Mouse (Mus musculus) spleen, postnatal 4 days (tissue): ENCODE results near the gene Slc35c1.
"Not testable (repeated sequence)": the region's sequence is repeated elsewhere in the genome, so short reads cannot be mapped to it uniquely, and the experiment has no call there.

ENCODE experiments used
- DNase-seq, 2 experiments: peaks; one replicate each; pipeline ENCODE4 v3.0.0; 2022; ENCODE audit warnings: low spot score in 2 of 2

Slc35c1 gene

DNA sequence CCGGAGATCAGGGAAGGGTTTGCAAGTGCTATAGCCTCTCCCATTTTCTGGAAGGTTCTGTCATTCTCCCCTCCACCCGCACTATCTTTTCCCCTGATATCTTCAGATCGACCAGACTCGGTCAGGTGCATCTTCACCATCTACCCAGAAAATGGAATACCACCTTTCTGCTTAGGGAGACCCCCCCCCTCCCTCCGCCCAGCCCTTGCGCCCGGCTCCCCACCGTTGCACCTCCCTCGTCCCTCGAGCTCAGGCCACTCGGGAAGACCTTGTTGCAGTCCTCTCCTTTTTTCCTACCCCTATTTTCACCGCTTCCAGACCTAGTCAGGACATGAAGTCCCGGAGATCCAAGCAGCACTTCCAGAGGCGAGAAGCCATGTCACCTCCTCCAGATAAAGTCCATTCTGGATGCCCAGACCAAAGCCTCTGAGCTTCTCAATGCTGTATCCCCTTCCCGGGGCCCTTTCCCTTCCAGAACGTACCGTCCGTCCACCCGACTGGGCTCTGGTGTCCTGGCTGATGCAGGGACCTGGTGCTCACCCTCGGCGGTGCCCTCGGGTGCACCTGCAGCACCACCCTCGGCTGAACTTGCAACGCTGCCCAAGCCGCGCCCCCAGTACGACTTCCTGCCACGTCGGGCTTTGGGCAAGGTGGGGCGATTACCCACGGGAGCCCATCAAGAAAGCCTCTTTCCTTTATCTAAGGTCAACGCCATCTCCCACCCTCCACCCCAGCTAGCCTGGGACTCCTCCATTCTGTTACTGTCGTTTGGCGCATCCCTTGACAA lies at the start of gene Slc35c1:
TSS of gene Slc35c1 (minus strand) at position 618 of the 787 bp plus-strand sequence.
- DNase-seq: peak; percentile 56 to 81

DNA sequence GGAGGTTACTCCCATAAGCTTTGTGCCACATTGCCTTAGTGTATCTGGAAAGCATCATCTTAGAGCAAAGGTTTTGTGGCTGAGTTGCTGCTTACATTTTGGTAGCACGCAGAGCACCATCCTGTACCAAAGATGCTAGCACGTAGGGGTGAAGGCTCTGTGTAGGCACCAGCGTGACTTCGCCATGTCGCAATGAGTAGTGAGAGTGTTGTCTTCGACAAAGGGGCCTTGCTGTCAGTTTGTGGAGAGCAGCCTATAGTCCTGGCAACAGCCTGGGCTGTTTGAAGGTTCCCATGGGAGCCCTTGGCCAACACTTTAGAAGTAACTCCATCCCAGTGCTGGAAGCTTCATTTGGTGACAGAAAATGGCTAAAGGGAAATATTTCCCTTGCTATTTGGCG lies 45.0 kb upstream of the Slc35c1 start:
- no peak for DNase-seq

DNA sequence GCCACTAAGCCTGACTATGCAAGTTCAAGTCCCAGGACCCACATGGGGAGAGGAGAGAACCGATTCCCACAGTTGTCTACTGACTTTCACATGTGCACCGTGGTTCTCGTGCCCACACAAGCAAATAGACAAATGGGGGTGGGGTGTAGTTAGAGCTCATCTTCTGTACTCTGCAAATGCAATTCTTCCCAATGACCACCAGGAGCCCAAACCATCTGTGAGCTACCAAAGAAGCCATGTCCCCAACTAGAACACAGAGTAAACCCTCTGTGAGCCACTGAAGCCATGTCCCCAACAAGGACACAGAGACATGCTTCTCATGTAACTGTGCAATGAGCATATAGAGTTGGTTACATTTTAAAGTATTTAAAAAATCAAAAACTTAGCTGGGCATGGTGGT lies 43.1 kb upstream of the Slc35c1 start:
- DNase-seq: no peak

DNA sequence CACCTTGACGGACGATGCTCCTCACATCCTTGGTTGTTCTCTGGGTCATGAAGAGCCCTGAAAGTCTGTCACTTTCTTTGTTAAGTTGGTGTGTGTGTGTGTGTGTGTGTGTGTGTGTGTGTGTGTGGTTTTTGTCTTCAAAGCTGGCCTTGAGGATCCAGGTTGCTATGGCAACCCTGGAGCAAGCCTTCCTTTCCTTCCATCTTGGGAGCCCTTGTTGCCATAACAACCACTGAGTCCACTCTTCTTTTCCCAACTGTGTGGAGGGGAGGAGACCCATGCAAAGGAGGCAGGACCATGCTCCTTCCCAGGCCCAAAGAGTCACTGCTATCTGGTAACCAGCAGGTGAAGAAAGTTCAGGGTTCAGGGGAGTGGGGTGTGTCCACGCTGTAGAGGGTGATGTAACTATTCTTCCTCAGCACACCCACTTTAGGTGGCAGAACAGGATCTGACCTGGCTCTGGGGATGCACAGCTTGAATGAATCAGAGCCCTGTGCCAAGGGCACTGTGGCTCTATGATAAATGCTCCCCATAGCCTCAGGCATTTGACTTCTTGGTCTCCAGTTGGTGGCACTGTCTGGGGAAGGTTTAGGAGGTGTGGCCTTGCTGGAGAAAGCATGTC lies 39.5 kb upstream of the Slc35c1 start:
- DNase-seq: no peak

DNA sequence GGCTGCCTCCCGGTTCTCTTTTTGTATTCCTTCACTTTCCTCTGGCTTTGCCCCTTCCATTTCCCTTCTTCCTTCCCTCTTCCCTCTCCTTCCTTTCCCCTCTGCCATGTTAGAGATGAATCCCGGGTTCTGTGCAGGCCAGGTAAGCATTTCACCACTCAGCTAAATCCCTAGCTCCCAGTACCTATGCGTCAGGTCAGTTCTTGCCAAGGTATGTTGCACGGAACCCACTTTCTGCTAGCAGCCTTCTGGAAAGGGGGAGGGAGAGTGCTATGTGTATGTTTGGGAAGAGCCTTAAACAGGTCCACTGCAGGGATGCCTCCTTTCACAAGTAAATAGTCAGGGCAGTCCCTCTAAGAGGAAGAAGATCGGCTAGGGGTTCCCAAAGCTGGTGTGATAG lies 36.8 kb upstream of the Slc35c1 start:
- no peak for DNase-seq

DNA sequence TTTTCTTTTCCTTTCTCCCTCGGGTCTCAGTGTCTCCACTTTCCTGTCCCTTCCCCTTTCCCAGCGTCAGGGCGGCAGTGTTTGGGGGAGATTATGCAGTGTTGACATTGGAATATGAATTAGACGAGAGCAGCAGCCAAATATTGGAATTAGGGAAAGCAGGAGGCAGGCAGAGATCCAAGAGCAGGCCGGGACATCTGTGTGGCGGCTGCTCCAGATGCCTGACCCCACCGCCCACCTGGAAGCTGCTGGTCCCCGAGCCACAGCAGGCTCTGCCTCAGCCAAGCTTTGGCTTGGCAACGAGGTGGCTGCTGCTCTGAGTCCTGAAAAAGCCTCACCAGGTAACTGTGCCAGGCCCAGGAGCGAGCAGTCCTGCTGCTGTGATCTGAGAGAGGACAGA lies 36.3 kb upstream of the Slc35c1 start:
- no peak for DNase-seq

DNA sequence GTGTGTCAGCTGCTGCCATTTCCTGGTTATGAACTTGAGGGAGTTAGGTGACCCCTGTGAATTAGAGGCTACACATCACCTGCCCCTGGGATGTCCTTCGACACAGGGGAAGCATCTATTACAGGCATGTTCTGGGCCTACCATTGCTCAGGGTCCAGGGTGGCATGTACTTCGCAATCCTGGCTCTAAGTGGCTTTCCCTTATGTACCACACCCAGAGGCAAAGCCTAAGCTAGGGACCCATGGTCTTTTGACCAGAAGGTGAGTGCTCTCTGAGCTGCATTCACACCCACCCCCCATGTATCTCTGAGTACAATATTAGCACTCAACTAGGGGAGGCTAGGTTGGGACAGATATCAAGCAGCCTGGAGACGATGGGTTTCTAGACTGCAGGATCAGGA lies 34.6 kb upstream of the Slc35c1 start:
- no peak for DNase-seq

DNA sequence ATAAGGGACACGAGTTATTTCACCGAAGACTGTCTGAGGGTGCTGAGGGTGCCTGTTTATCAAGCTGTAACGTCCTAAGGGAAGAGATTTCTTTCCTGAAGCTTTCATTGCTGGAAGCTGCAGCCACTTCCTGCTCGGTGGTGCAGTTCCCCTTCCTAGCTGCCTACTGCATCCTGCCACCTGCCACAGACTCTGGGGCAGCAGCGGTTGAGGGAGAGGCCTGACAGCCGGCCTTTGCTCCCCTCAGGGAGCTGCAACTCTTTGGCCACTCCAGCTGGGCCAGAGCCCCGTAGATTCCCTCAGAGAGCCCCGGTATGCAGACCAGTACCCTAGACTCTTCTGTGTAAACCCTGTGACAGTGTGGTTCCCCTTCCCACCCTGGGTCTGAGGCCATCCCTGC lies 34.1 kb upstream of the Slc35c1 start:
- DNase-seq: no peak

DNA sequence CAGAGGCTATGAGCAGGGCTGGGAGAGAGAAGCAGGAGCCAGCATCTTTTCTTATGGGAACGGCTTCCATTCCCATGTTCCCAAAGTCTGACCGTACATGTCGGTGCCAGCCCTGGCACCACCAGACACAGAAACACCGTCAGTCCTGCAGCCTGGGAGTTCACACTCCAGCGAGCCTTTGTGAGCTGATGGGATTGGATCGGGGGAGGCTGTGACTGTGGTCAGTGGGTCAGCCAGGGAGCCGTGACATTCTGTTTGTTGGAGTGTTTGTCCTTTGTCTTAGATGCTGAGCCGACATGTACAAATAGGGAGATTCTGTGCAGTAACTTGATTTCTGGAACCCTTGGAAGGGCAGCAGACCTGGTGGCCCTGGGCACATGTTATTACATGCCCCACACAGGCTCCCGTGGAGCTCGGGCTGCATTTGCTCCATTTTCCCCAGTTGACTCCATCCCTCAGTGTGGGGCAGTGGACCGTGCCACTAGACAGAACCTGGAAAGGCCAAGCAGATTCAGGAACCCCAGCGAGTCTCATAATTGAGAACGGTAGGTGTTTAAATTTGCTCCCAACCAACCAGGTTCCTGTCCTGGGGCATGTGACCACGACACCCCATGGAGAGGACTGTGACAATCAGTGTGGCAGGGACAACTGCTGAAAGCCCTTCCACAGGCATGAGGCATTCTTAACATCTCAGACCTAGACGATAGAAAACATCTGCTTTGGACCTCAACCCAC lies 33.5 kb upstream of the Slc35c1 start:
- DNase-seq: no peak

DNA sequence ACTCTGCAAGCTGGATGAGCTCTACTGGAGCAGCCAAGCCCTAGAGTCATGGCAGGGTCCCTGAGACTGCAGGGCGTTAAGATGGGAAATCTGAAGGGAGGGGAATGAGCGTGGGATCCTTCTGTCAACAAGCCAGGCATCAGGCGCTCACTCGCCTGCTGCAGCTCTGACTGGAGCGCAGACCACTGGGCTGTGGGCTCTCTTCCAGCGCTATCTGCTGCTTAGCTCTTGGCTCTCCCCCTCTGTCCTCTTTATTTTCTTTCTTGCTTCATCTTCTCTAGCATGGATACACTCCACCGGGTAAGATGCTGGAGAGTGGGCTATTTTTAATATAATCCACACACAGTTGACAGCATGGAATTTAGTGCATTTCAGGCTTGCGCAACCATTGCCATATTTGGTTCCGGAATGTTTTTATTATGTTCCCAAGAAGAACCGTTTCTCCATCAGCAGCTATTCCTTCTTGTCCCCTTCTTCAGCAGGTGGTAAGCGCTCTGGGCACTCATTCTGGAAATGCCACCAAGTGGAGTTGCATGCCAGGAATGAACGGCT lies 31.7 kb upstream of the Slc35c1 start:
- no peak for DNase-seq

DNA sequence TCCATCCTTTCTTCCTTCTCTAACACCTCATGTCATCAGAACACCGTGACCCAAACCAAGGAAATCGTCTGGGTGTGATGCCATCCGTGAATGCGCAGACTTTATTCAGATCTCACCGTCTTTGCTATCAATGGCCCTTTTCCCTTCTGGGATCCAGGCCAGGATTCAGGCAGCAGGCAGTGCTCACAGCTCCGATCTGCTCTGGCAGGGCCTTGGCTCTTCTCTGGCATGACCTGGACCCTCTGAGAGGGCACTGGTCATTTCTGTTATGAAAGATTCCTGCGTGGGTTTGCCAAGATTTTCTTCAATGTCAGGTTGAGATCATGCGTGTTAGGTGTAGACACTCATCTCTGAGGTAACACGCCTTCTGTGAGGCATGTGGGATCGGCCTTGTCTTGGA lies 30.2 kb upstream of the Slc35c1 start:
- DNase-seq: no peak

DNA sequence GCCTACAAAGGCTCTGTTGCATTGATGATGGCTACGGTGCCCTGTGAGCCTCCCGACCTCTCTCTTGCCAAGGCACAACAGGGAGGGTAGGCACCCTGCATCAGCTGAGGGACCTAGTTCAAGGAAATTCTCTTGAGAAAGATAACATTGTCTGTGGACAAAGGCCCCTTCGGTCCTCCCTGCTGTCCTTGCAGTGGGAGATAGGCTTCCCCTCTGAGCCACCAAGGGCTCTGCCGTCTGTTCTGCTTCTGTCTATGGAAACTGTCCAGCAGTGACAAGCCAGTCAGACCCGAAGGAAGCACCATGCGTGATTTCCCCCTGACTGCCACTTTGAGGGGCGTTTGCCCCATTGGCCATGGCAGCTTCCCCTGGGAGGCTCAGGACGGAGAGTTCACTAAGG lies 27.5 kb upstream of the Slc35c1 start:
- DNase-seq: no peak

DNA sequence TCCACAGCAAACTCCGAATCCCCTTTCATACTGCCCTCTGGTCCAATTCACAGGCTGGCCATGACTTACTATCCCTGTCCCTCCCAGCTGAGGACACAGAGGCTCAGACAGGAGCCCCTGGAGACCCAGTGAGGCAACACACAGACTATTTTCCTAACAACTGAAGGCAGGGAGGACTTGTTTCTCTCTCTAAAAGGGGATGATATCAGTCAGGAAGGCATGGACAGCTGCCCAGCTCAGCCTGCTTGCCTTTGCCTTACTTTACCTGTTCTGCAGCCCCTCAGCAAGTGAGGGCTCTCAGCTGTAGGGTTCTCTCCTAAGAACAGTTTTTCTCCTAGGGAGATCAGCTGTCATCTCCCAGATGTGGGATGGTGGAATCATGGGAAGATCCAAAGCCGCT lies 26.6 kb upstream of the Slc35c1 start:
- no peak for DNase-seq

DNA sequence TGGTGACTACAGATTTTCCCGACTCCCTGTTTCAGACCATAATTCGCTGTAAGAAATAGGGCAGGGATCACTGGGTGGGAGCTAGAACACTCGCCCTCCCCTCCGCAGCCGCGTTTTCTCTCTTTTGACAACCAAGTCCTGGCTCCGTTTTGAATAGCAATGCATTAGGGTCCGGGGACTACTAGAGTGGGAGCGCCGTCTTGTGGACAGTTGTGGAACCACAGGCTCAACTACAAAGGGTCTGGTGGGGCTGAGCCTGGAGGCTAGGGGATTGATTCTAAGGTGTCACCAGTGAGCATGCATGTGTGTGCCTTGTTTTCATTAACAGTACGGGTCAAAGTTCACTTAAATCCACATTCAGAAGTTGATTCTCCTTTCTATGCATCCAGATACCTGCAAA lies 26.1 kb upstream of the Slc35c1 start:
- DNase-seq: peak; percentile 74 to 90

DNA sequence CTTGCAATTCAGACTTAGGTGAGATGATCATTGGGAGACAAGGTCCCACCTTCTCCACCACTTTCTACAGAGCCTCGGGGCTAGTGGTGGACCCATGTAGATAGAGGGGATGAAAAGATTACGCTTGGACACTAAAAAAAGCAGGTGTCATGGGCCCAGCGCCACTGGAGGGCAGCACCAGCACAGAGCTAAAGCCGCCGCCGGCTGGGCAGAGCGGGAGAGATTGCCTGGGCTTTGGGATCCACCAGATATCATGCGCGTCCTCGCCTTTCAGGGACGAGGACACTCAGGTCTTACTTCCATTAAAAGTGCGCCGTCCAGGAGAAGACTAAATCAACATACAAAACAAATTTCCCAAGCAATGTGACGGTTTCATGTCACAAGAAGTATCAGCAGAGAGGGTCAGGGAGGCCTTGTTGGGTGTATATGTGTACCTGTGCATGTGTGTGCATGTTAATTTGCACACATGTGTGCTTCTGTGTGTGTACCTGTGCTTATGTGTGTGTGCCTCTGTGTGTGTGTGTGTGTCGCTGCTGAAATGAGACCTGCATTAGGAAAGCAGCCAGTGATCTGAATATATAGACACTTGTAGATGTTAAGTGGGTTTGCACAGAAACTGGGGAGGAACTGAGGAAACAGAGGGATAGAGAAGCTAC lies 25.4 kb upstream of the Slc35c1 start:
- peak; percentile 53 to 83 for DNase-seq

DNA sequence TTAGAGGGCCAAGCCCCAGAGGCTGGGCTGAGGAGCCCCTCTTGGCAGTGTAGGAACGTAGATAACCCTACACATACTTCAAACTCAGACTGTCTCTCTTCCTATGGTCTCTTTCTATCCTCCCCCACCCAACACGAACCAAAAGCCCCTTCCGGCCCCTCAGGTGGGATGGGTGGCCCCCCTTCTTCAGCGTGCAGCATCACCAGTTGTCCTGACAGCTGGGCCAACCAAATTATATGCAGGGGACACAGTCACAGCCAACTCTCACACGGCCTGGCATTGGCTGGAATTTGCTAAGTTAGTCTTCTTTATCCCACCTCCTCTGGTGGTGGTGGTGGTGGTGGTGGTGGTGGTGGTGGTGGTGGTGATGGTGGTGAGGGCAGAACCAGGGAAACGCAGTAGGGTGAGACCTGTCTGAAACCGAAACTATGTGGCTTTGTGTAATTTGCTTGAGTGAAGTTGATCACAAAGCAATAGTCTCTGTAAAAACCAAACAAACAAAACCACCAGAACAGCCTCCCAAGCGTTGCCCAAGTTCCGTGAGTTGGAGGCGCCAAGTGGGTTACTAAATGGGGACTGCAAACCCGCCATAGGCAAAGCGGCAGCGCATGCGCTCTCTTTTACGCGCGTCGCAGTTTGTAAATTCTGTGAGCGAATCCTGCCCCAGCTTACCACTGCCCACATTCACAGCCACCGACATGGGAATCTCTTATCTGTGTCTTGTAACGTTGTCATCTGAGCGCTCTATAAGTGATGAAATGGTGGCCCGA lies 24.1 kb upstream of the Slc35c1 start:
- DNase-seq: no peak

DNA sequence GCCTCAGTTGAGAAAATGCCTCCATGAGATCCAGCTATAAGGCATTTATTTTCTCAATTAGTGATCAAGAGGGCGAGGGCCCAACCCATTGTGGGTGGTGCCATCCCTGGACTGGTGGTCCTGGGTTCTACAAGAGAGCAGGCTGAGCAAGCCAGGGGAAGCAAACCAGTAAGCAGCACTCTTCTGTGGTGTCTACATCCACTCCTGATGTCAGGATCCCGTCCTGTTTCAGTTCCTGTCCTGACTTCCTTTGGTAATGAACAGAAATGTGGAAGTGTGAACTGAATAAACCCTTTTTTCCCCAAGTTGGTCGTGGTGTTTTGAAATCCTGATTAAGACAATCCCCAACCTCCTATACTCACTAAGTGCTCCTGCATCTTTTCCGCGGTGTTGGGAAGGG lies 23.2 kb upstream of the Slc35c1 start:
- no peak for DNase-seq

DNA sequence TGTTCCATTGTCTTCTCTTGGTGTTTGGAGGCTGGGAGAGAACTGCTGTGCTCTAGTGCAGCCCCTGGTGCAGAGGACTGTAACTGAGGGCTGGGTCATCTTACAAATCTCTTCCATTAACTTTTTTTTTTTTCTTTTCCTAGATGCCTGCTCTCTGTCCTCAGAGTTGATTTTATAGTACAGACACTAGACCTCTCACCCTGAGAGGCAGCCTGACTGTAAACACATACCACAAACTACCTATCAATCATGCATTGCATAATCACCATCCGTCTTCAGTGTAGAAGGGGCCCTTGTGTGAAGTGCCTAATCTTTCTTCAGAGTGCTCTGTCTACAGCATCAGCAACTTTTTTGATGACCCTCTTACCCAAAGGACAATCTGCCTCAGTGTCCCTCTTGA lies 22.2 kb upstream of the Slc35c1 start:
- no peak for DNase-seq

DNA sequence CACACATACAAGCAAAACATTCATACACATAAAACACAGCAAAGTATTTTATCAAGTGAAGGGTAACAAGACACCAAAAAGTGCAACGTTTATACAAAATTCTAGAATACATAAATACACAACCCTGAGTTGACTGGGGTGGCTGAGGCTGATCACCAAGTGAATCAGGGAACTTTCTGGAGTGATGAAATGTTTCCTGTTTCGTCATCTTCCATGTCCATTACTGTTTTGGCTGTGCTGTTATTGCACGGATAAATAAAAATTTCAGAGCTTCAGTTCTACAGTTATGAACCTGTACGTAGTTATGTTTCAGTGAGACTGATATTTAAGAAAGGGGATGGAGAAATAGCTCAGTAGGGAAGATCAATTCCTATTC lies 18.0 kb upstream of the Slc35c1 start:
- no peak for DNase-seq

DNA sequence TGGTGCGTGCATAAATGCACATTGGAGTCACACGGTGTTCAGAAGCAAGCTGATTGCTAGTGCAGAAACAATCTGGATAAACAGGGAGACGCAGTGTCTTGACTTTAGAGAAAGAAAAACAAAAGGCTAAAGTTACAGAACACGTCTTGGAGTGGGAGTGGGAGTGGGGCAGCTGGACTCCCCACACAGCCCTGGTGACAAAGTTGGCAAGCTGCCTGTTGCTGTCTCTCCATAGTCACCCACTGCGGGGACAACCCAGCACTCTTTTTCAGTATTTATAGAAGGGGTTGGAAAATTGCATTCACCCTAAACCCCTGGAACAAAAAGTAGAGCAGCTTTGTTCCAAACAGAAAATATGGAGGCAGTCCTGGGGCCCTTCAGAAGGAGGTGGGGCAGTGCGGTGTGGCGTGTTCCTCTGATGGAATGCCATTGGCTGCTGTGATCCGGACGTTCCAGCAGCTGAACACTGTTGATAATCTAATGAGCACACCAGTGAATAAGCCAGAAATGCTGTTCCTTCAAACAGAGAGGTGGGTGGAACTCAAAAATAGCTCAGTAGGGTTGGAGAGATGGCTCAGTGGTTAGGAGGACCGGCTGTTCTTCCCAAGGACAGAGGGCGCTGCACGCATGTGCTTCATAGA lies 17.5 kb upstream of the Slc35c1 start:
- no peak for DNase-seq

DNA sequence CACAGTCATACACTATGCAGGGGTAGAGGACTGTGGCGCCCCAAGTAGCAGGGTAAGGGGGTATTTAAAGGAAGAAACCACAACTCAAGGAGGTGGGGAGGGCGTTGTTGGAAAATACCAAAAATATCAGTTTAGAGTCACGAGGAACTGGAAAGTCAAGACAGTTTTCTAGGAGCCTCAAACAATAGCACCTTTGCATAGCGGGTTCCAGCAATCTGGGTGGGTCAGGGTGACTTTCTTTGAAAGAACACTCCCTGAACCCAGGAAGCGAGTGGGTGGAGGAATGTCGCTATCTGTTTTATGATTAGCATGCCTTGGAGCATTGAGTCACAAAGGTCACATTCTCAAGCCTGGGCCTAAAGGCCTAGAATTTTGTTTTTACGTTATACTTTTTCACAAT lies 16.2 kb upstream of the Slc35c1 start:
- DNase-seq: not testable (repeated sequence)
